Mouse (Mus musculus) retina, postnatal 7 days (tissue): ENCODE measurements at regions not wholly inside any gene's neighbourhood (a gene's known extent, or its start where the extent isn't known, plus 50 kb on each side); places are given as distances from the start of the nearest gene placed in this dataset.

Experiments used
- DNase-seq: peaks from one replicate; pipeline ENCODE4 v3.0.0-alpha.2; 2012; ENCODE audit warnings: low read depth, low spot score

- DNase-seq = no peak
Measured at GRCm38 (mm10) chr1:90454263-90454662, 148.5 kb upstream of the Cops8 start.

GRCm38 (mm10) chr1:90457396-90457795 lies 145.4 kb upstream of the Cops8 start:
- DNase-seq = peak; percentile 14

- DNase-seq = no peak
Measured at GRCm38 (mm10) chr1:90458176-90458575, 144.6 kb upstream of the Cops8 start.

GRCm38 (mm10) chr1:90461699-90462098 lies 141.1 kb upstream of the Cops8 start:
- DNase-seq = no peak

- DNase-seq = no peak
Measured at GRCm38 (mm10) chr1:90463302-90463701, 139.5 kb upstream of the Cops8 start.

GRCm38 (mm10) chr1:90467646-90468045 lies 135.1 kb upstream of the Cops8 start:
- DNase-seq = no peak

GRCm38 (mm10) chr1:90470996-90471395 lies 131.8 kb upstream of the Cops8 start:
- no peak for DNase-seq

- DNase-seq = no peak
Measured at GRCm38 (mm10) chr1:90471806-90472205, 131.0 kb upstream of the Cops8 start.

- DNase-seq = no peak
Measured at GRCm38 (mm10) chr1:90475060-90475813, 127.5 kb upstream of the Cops8 start.

GRCm38 (mm10) chr1:90476556-90477243 lies 126.1 kb upstream of the Cops8 start:
- DNase-seq = no peak

GRCm38 (mm10) chr1:90478839-90479238 lies 123.9 kb upstream of the Cops8 start:
- no peak for DNase-seq

- no peak for DNase-seq
Measured at GRCm38 (mm10) chr1:90481247-90481646, 121.5 kb upstream of the Cops8 start.

GRCm38 (mm10) chr1:90481708-90482107 lies 121.1 kb upstream of the Cops8 start:
- no peak for DNase-seq

GRCm38 (mm10) chr1:90486349-90486839 lies 116.4 kb upstream of the Cops8 start:
- DNase-seq = no peak

GRCm38 (mm10) chr1:90487886-90488285 lies 114.9 kb upstream of the Cops8 start:
- DNase-seq = no peak

GRCm38 (mm10) chr1:90488991-90489390 lies 113.8 kb upstream of the Cops8 start:
- DNase-seq = no peak

GRCm38 (mm10) chr1:90490335-90490734 lies 112.4 kb upstream of the Cops8 start:
- DNase-seq = no peak

GRCm38 (mm10) chr1:90493481-90493880 lies 109.3 kb upstream of the Cops8 start:
- no peak for DNase-seq

- no peak for DNase-seq
Measured at GRCm38 (mm10) chr1:90495174-90495573, 107.6 kb upstream of the Cops8 start.

- DNase-seq = no peak
Measured at GRCm38 (mm10) chr1:90497568-90497967, 105.2 kb upstream of the Cops8 start.

- no peak for DNase-seq
Measured at GRCm38 (mm10) chr1:90501373-90501772, 101.4 kb upstream of the Cops8 start.

GRCm38 (mm10) chr1:90502371-90502770 lies 100.4 kb upstream of the Cops8 start:
- no peak for DNase-seq
